Mouse (Mus musculus) forebrain, embryonic 11.5 days (tissue): ENCODE results near the gene Adk. TPM values are rescaled to one million over a fixed set of nuclear protein-coding genes. Genes with fewer than 3 reads are reported as not detected.
A peak's percentile ranks its signal among the peaks of the same experiment; 100 is the strongest.
"Not testable (repeated sequence)": the region's sequence is repeated elsewhere in the genome, so short reads cannot be mapped to it uniquely, and the experiment has no call there.

Source experiments
- ATAC-seq: fragments of 200-750 bp; cut with Nextera tagmentation; replicated peaks from 2 replicates; pipeline ENCODE4 v1.8.0; 2017; ENCODE audit warnings: moderate TSS enrichment; ENCODE audit not compliant: low FRiP score
- DNase-seq: peaks from one replicate; pipeline ENCODE4 v3.0.0-alpha.2; 2017; ENCODE audit warnings: low spot score
- H3K27ac ChIP-seq: fragments of 300-500 bp; sonication (generic); 2 replicates; pipeline ENCODE4 v1.5.1; 2014; ENCODE audit warnings: low read depth, low read length
- H3K27me3 ChIP-seq: fragments of 300-500 bp; sonication (generic); 2 replicates; pipeline ENCODE4 v1.6.1; 2014; ENCODE audit warnings: mild to moderate bottlenecking, low read length, mixed read lengths; ENCODE audit not compliant: control insufficient read depth, insufficient read depth
- H3K36me3 ChIP-seq: fragments of 300-500 bp; sonication (generic); 2 replicates; pipeline ENCODE4 v1.6.1; 2014; ENCODE audit warnings: mild to moderate bottlenecking, low read length, moderate library complexity, mixed read lengths; ENCODE audit not compliant: control insufficient read depth, insufficient read depth
- H3K4me1 ChIP-seq: fragments of 300-500 bp; sonication (generic); replicated peaks from 2 replicates; pipeline ENCODE4 v1.6.1; 2014; ENCODE audit warnings: low read length, mixed read lengths; ENCODE audit not compliant: control insufficient read depth, insufficient read depth
- H3K4me2 ChIP-seq: fragments of 300-500 bp; sonication (generic); 2 replicates; pipeline ENCODE4 v1.6.1; 2014; ENCODE audit warnings: low read depth, mild to moderate bottlenecking, low read length, moderate library complexity, mixed read lengths; ENCODE audit not compliant: severe bottlenecking
- H3K4me3 ChIP-seq: fragments of 300-500 bp; sonication (generic); 2 replicates; pipeline ENCODE4 v1.5.1; 2014; ENCODE audit warnings: low read depth, low read length
- H3K9ac ChIP-seq: fragments of 300-500 bp; sonication (generic); 2 replicates; pipeline ENCODE4 v1.6.1; 2014; ENCODE audit warnings: low read length
- H3K9me3 ChIP-seq: fragments of 300-500 bp; sonication (generic); 2 replicates; pipeline ENCODE4 v1.6.1; 2016; ENCODE audit warnings: low read length, mixed read lengths; ENCODE audit not compliant: control insufficient read depth
- WGBS: fragments of 180-500 bp; shearing (Covaris S2); extraction: QIAGEN DNeasy Blood & Tissue Kit; methylation state at CpG from one replicate; pipeline ENCODE4 v1.1.7; 2014; 5-methylcytosine and 5-hydroxymethylcytosine counted together
- polyA plus RNA-seq: library from polyadenylated mRNA; unstranded; fragments of >200 nt; fragmentation: Nextera tagmentation; extraction: Ambion mirVana; gene quantifications from 2 replicates; pipeline ENCODE4 v1.2.1, GENCODE M21; 2014

The Adk gene
- polyA plus RNA-seq, 1 experiment from 2014 or later: 138 TPM

DNA sequence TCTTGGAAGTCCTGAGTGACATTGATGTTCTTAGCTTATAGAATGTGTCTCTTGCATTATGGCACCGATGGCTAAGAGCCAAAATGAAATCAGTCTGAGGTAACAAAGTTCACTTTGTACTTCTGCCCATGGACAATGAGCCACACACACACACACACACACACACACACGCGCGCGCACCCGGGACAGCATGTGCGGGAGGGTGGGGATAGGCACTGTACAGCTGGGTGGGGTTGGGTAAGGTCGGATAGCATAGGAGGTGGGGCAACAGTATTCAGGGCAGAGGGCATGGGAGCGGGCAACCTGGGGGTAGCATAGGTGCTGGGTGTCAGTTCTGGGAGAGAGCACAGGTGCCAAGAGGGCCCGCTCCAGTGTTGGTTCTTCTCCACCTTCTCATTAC is 432.3 kb downstream of the Adk start:
- no peak for ATAC-seq
- 97% methylated on average over 10 of the region's 10 CpGs for WGBS

DNA sequence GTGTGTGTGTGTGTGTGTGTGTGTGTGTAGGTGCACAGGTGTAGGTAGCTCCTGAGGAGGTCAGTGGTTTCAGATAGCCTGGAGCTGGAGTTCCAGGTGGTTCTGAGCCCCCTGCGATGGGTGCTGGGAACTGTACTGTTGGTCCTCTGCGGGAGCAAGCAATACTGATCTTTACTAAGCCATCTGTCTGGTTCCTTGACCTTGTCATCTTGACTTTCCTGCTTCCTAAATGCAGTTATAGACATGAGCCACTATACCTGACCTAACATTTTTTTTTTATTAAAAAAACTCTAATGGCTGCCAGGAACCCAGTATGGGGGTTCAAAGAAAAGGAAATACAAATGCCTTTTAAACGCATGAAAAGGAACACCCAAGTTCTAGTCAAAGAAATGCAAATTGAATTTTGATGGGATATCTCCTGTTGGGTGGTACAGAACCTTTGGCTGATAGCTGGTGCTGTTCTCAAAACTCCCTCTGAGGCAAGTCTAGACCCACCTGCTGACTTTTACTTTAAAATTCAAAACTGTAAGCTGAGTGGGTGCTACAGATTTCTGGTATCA is 433.7 kb downstream of the Adk start:
- 88% methylated on average over 3 of the region's 3 CpGs for WGBS
- Histone ChIP-seq H3K9ac (no peak overlapping the region), H3K27me3 (no peaks in the 10 kb centered on the region), H3K9me3 (no peaks in the 10 kb centered on the region), H3K4me1 (peaks cover 2% of the 10 kb centered on the region; the same call in 1 of the 2 replicates), H3K4me2 (no peak overlapping the region), H3K36me3 (no peaks in the 10 kb centered on the region), H3K27ac (no peak overlapping the region), H3K4me3 (no peak overlapping the region)
- ATAC-seq (no peak), DNase-seq (no peak)

More for the DNA sequence above, 432.3 kb downstream of the Adk start:
- H3K4me3 ChIP-seq: no peak overlapping the region
- H3K36me3 ChIP-seq: no peaks in the 10 kb centered on the region
- no peak overlapping the region for H3K4me2 ChIP-seq
- no peak overlapping the region for H3K9ac ChIP-seq
- DNase-seq: no peak
- no peaks in the 10 kb centered on the region for H3K9me3 ChIP-seq
- no peak overlapping the region for H3K27ac ChIP-seq
- no peaks in the 10 kb centered on the region for H3K27me3 ChIP-seq
- peaks cover 2% of the 10 kb centered on the region; the same call in 1 of the 2 replicates for H3K4me1 ChIP-seq

DNA sequence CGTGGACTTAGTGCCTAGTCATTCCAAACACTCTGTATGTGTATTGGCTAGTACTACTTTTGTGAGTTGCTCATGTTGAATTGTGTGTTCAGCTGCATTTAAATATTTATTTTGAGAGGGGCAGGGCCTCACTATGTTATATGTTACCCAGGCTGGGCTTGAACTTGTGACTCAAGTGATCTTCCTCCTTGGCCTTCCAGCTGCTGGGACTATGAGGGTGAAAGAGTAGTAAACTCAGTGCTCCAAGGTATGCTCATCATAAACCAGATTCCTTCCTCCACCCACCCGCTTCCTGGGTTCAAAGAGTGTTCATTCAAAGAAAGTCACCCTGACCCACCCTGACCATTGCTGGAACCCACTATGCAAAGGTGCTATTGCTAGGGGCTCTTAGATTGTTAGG is 434.8 kb downstream of the Adk start:
- not testable (repeated sequence) for H3K4me3 ChIP-seq, ATAC-seq, H3K4me2 ChIP-seq, H3K27me3 ChIP-seq, H3K4me1 ChIP-seq, H3K36me3 ChIP-seq, H3K9me3 ChIP-seq, H3K27ac ChIP-seq, H3K9ac ChIP-seq, DNase-seq
- WGBS: 97% methylated on average over 2 of the region's 2 CpGs

DNA sequence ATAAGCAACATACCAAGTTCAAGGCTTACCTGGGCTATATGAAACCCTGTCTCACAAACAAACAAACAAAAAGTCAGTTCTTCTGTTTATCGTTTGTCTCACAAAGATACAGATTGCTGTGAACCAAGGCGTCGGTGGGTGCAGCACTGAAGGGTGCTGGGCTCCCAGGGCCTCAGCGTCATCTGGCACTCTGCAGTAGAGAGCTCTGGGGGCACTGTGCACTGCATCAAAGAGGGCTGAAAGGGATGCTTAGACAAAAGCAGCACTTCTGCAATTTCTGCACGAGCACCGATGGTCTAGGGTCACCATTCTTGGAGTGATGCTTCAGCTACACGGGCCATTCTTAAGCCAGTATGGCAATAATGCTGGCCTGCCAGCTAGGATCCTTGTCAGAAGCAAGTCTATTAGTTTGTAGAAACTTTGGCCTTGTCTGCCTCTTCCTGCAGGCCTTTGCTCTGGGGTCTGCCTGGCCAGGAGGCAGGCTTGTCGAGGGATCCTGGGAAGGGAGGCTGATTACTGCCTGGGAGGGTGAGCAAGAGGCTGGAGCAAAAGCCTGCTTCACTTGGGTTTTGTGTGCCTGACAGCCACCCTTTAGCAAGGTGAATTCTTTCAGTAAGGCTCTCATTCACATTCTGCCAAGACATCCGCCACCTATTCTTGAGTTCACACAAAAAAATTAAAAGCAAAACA is 436.2 kb downstream of the Adk start:
- not testable (repeated sequence) for H3K4me2 ChIP-seq, H3K4me1 ChIP-seq, H3K36me3 ChIP-seq, DNase-seq, H3K27me3 ChIP-seq, H3K9me3 ChIP-seq, H3K4me3 ChIP-seq
- peak; percentile 61 for ATAC-seq
- peak overlapping the region; percentile 51 for H3K27ac ChIP-seq
- H3K9ac ChIP-seq: peak overlapping the region; percentile 17; the same call in 1 of the 2 replicates
- 54% methylated on average over 8 of the region's 9 CpGs for WGBS

DNA sequence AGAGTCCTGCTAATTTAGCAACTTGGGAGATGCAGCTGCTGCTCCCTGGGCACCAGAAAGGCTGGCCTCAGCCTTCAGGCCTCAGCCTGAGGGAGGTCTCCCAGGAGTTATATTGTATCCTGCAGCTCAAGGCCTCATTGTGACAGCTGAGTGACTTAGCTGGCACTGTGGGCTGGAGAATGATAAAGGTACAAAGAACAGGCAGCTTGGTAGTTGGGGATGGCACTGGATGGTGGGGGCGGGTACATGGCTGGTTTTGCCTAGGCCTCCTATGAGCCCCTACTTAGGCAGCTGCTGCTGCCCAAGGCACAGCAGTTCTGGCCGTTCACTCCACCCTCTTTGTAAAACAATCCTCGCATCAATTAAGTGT is 436.7 kb downstream of the Adk start:
- Histone ChIP-seq H3K36me3 (no peaks in the 10 kb centered on the region), H3K9me3 (no peaks in the 10 kb centered on the region), H3K27ac (peak overlapping the region; percentile 51), H3K4me1 (peaks cover 2% of the 10 kb centered on the region; the same call in 1 of the 2 replicates), H3K4me3 (no peak overlapping the region), H3K27me3 (no peaks in the 10 kb centered on the region), H3K9ac (peak overlapping the region; percentile 17; the same call in 1 of the 2 replicates), H3K4me2 (no peak overlapping the region)
- 38% methylated on average over 3 of the region's 3 CpGs for WGBS
- DNase-seq (no peak), ATAC-seq (peak; percentile 61)

DNA sequence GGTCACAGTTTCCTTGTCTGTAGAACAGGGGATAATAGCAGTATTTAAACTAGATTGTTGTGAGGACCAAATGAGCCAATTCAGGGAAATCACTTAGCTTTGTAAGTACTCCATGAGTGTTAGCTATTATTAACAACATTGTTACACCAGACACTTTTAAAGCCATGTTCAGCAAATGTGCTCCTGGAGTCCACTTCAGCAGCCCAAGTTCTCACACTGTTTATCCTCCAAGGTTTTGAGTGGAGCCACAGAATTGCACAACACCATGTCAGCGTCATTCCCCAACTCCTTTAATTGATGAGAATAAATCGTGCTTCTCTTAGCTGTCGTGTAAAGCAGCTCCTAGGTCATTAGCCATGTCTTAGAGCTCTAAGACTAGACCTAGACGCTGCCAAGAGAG is 437.8 kb downstream of the Adk start:
- 64% methylated on average over 4 of the region's 4 CpGs for WGBS
- no peak overlapping the region for H3K4me3 ChIP-seq

More for the DNA sequence above, 437.8 kb downstream of the Adk start:
- Histone ChIP-seq H3K27ac (no peak overlapping the region), H3K27me3 (no peaks in the 10 kb centered on the region), H3K9ac (no peak overlapping the region), H3K36me3 (no peaks in the 10 kb centered on the region), H3K9me3 (no peaks in the 10 kb centered on the region), H3K4me2 (no peak overlapping the region), H3K4me1 (peaks cover 2% of the 10 kb centered on the region; the same call in 1 of the 2 replicates)
- ATAC-seq: no peak
- no peak for DNase-seq

Other genes with a start within 250 kb of the Adk start
- gene Plau, start 215.9 kb upstream of the Adk start, polyA plus RNA-seq: 0.25 and 0.31 TPM in 2 replicates
- 29.4 and 30.2 TPM in 2 replicates for gene Vcl, start 123.2 kb upstream of the Adk start, polyA plus RNA-seq
- gene Ap3m1, start 66 bp upstream of the Adk start, polyA plus RNA-seq: 120 and 138 TPM in 2 replicates